Mouse (Mus musculus): ENCODE data around the gene Gpr37. TPM values are rescaled to one million over a fixed set of nuclear protein-coding genes. Genes with fewer than 3 reads are reported as not detected.

The Gpr37 gene
- polyA plus RNA-seq (2015; fragmentation: Nextera tagmentation; extraction: Ambion mirVana) = 0.21 and 0.58 TPM in 2 replicates

DNA sequence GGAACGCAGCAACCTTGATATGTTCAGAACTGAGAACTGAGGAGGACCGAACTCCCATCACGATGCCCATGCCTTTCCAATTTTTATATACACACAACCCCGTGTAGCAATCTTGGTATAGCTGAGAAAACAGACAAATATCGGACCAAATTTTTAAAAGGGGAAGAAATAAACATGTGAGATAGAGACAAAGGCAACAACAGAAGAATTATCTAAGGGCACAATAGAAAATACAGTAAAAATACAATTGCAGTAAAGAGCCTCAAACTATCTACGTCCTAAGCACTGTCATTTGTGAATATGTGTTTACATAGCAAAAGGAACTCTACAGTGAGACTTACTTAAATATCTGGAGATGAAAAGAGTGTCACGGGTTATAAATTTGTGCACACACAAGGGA, at the start of gene Gpr37:
Gene Gpr37, minus strand, starts transcription at position 101 of the 400 bp plus-strand sequence.
- Histone ChIP-seq H3K4me2 (peak within 1 kb of the TSS; percentile 96), H3K4me1 (peaks cover 12% of the 10 kb centered on the region), H3K4me3 (replicated peaks) (peak within 1 kb of the TSS; percentile 57), H3K36me3 (no peaks in the 10 kb centered on the region), H3K9ac (peak within 1 kb of the TSS; percentile 25; the same call in 1 of the 2 replicates), H3K9me3 (replicated peaks) (no peaks in the 10 kb centered on the region), H3K27me3 (peaks cover 22% of the 10 kb centered on the region), H3K27ac (no peak within 1 kb of the TSS)
- ATAC-seq (replicated peaks; ENCODE audit: low FRiP score) = no peak; the same call in 1 of the 2 replicates
- 32% methylated on average over 7 of the region's 7 CpGs for WGBS

DNA sequence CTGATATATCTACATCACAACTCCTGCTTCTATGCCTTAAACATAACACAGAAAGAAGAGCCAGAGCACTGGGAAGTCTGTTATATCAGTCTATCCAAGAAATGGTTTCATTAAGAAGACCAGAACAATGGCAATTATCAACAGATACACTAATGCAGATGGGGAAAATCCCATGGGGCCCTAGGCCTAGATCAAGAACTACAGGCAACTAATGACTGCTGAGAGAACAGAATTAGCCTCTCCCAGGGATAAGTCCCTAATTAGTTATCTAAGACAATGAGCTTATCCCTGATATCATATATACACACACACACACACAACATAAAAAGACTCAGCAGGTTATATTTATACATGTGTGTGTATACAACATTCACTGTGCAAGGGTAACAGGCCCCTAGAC, 46.0 kb upstream of the Gpr37 start:
- ATAC-seq (replicated peaks; ENCODE audit: low FRiP score) = no peak
- Histone ChIP-seq H3K9me3 (replicated peaks) (no peaks in the 10 kb centered on the region), H3K4me3 (replicated peaks) (no peak overlapping the region), H3K4me2 (no peak overlapping the region), H3K9ac (no peak overlapping the region), H3K27ac (no peak overlapping the region), H3K4me1 (no peaks in the 10 kb centered on the region), H3K36me3 (no peaks in the 10 kb centered on the region), H3K27me3 (no peaks in the 10 kb centered on the region)

DNA sequence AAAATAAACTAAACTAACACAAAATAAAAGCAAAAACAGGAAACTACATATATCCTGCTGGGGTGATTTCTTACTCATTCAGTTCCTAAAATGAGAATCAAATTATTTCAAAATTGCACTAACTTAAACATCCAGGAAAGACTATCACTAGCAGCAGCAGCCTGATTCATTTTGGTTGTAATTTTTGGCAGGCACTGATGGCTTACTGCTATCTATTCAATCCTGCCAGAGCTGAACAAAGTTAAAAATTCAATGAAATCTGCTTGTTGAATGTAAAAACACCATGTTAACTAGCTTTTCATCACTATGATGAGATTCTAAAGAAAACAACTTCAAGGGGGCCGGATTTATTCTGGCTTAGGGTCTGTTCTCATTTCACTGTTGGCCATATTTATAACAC, 36.0 kb upstream of the Gpr37 start:
- 89% methylated on average over 1 of the region's 1 CpGs for WGBS
- Histone ChIP-seq H3K27me3 (no peaks in the 10 kb centered on the region), H3K36me3 (no peaks in the 10 kb centered on the region), H3K4me1 (no peaks in the 10 kb centered on the region), H3K9ac (no peak overlapping the region), H3K27ac (no peak overlapping the region), H3K9me3 (replicated peaks) (no peaks in the 10 kb centered on the region), H3K4me2 (no peak overlapping the region), H3K4me3 (replicated peaks) (no peak overlapping the region)
- no peak for ATAC-seq (replicated peaks; ENCODE audit: low FRiP score)

DNA sequence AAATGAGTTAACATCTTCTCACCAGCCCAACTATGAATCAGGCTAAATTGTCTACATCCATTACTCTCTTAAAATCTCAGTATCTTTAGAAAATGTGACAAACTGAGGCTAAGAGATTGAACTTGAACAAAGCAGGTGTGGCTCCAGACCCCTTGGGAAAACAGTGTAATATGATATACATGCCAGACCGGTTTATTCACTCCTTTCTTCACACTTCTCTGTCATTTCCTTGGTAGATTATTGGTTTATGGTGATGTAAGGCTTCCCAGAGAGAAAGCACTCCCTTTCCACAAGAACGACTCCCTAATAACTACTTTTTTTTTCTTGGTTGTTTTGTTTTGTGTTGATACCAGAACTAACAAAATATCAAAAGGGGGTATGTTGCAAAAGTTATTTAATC, 20.1 kb upstream of the Gpr37 start:
- no peak overlapping the region for H3K4me3 ChIP-seq (replicated peaks)
- H3K36me3 ChIP-seq = no peaks in the 10 kb centered on the region
- H3K4me1 ChIP-seq = no peaks in the 10 kb centered on the region
- no peaks in the 10 kb centered on the region for H3K9me3 ChIP-seq (replicated peaks)
- no peak overlapping the region for H3K4me2 ChIP-seq
- no peak overlapping the region for H3K27ac ChIP-seq
- WGBS = 8% methylated on average over 2 of the region's 2 CpGs
- no peak for ATAC-seq (replicated peaks; ENCODE audit: low FRiP score)
- H3K27me3 ChIP-seq = no peaks in the 10 kb centered on the region
- no peak overlapping the region for H3K9ac ChIP-seq

DNA sequence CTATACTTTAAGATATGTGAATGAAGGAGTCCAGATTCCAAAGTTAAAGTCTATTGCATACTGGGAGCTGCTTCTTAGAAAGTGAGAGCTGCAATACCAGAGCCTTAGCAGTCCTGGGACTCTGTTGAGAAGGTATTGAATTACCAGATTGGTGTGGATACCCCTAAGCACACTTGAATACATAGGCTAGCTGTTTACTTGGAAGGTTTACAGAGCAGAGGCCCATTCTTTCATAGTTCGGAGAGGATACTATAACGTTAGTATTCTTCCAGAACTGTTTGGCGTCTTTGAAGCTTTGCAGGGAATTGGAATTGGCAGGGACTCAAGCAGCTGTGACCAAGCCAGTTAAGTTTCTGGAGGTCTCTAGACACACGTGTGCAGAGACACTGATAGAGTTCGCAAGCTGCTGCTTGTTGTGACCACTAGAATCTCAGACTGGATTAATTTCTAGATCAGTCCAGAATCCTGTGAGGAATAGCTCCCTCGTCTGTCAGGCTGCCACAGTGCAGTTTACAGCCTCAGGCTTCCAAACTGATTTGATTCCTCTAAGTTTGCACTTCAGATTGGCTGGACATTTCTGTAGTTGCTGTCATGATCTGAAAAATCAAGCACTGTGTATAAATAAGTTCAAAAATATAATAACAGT, 18.8 kb upstream of the Gpr37 start:
- Histone ChIP-seq H3K4me1 (no peaks in the 10 kb centered on the region), H3K36me3 (no peaks in the 10 kb centered on the region), H3K27me3 (no peaks in the 10 kb centered on the region), H3K9me3 (replicated peaks) (no peaks in the 10 kb centered on the region), H3K9ac (no peak overlapping the region), H3K27ac (no peak overlapping the region), H3K4me3 (replicated peaks) (no peak overlapping the region), H3K4me2 (no peak overlapping the region)
- ATAC-seq (replicated peaks; ENCODE audit: low FRiP score) = no peak
- WGBS = 55% methylated on average over 6 of the region's 6 CpGs

DNA sequence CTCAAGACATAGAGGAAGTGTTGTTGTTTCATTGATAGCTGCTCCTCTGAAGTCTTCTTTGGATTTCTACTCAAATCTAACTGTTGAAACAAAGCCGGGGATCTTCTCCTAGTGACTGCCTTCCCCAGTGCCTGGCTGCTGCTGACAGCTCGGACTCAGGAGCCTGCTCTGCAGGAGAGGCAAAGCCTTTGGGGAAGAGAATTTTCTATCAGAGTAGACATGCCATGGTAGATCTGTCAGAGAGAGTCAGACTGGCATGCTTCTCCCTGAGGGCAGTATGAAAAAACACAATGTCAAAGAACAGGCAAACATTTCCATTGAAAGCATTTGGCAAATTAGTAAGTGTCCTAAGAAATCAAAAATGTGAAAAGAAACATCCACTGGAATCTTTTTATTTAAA, 9.4 kb upstream of the Gpr37 start:
- Histone ChIP-seq H3K27me3 (no peaks in the 10 kb centered on the region), H3K4me1 (no peaks in the 10 kb centered on the region), H3K9ac (no peak overlapping the region), H3K4me3 (replicated peaks) (no peak overlapping the region), H3K36me3 (no peaks in the 10 kb centered on the region), H3K4me2 (no peak overlapping the region), H3K27ac (no peak overlapping the region), H3K9me3 (replicated peaks) (no peaks in the 10 kb centered on the region)
- ATAC-seq (replicated peaks; ENCODE audit: low FRiP score) = no peak
- WGBS = 56% methylated on average over 2 of the region's 2 CpGs

DNA sequence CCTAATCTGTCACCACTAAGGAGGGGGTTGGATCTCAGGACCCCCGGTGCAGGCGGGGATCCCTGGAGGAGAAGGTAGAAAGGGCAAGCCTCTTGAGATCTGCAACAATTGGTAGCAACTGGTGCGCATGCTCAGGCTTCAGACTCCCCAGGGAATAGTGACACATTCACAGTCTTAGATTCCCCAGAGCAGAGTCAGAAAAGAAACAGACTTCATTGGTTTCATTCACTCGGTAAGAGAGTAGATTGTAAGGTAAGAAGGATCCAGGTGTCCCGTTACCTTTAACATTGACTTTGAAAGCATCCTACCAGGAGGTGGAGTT, 284 bp downstream of the Gpr37 start:
- H3K4me1 ChIP-seq = peaks cover 12% of the 10 kb centered on the region
- ATAC-seq (replicated peaks; ENCODE audit: low FRiP score) = peak; percentile 69
- peak overlapping the region; percentile 57 for H3K4me3 ChIP-seq (replicated peaks)
- H3K27ac ChIP-seq = no peak overlapping the region
- H3K4me2 ChIP-seq = peak overlapping the region; percentile 96
- peak overlapping the region; percentile 25; the same call in 1 of the 2 replicates for H3K9ac ChIP-seq
- 2% methylated on average over 5 of the region's 5 CpGs for WGBS
- peaks cover 22% of the 10 kb centered on the region for H3K27me3 ChIP-seq
- no peaks in the 10 kb centered on the region for H3K36me3 ChIP-seq
- no peaks in the 10 kb centered on the region for H3K9me3 ChIP-seq (replicated peaks)

DNA sequence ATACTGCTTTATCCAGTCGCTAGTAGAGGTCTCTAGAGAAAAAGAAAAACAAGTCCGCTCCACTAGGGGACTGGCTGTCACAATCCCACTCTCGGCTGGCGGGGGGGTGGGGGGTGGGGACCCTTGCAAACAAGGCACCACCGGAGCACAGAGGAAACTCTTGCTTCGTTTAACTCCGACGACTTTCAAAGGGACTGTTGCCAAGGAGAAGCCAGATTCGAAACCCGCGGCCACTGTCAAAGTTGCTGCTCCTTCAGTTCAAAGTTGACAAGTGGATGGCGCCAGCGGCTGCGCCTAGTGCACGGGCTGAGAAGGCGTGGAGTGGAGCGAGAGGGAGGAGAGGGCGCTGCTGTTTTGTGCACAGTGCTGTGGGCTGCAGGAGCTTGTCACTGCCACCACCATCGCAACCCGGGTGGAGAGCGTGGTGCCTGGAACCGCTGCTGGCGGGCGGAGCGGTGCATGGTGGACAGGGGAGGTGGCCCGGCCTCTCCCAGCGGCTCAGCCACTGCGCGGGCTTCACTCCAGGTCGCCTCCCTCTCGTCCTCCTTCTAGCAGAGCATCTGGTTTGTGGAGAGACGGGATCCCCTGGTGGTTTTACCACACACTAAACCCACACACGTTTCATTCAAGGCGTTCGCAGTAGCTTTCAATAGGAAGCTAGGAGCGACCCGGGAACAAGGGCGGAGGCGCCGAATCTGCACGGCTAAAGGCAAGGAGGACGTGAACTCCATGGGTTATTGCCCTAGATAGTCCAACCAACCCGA, 827 bp downstream of the Gpr37 start:
- peak overlapping the region; percentile 96 for H3K4me2 ChIP-seq
- peak overlapping the region; percentile 57 for H3K4me3 ChIP-seq (replicated peaks)
- peak overlapping the region; percentile 25; the same call in 1 of the 2 replicates for H3K9ac ChIP-seq
- ATAC-seq (replicated peaks; ENCODE audit: low FRiP score) = peak; percentile 92
- 0% methylated on average over 43 of the region's 43 CpGs for WGBS
- peaks cover 22% of the 10 kb centered on the region for H3K27me3 ChIP-seq
- H3K9me3 ChIP-seq (replicated peaks) = no peaks in the 10 kb centered on the region
- no peak overlapping the region for H3K27ac ChIP-seq
- peaks cover 12% of the 10 kb centered on the region for H3K4me1 ChIP-seq
- H3K36me3 ChIP-seq = no peaks in the 10 kb centered on the region

DNA sequence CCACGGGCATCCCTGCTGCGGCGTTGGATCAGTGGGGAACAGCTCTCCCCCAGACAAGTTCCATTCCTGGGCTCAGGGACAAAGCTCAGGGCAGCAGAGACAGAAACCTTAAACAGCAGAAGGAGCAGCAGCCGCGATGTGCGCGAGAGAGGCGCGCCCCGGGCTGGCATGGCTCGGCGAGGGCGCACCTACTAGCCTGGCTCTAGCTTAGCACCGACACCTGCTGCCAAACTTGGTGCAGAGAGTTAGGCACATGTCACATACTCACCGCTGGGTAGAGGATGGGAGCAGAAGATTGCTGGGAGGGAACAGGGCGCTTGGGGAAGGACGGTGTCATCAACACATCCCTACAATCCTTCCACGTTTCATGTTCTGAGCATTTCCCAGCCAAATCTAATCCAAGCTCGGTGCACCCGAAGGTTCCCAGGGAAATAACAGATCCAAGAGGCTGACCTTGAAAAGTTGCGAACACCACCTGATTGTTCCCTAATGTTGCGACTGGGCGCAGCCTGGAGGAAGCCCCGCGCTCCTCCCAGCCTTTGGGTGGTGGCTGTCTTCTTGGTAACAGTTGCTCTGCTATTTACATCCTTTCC, 1.5 kb downstream of the Gpr37 start:
- H3K4me2 ChIP-seq = peak overlapping the region; percentile 96
- 1% methylated on average over 25 of the region's 25 CpGs for WGBS
- H3K9ac ChIP-seq = 0 out of 2 replicates have a peak overlapping the region, but pooled peaks have one; percentile 25
- no peaks in the 10 kb centered on the region for H3K36me3 ChIP-seq
- H3K27ac ChIP-seq = no peak overlapping the region
- ATAC-seq (replicated peaks; ENCODE audit: low FRiP score) = peak; percentile 52; the same call in 1 of the 2 replicates
- H3K27me3 ChIP-seq = peaks cover 22% of the 10 kb centered on the region
- H3K4me1 ChIP-seq = peaks cover 12% of the 10 kb centered on the region
- H3K4me3 ChIP-seq (replicated peaks) = peak overlapping the region; percentile 57
- no peaks in the 10 kb centered on the region for H3K9me3 ChIP-seq (replicated peaks)

DNA sequence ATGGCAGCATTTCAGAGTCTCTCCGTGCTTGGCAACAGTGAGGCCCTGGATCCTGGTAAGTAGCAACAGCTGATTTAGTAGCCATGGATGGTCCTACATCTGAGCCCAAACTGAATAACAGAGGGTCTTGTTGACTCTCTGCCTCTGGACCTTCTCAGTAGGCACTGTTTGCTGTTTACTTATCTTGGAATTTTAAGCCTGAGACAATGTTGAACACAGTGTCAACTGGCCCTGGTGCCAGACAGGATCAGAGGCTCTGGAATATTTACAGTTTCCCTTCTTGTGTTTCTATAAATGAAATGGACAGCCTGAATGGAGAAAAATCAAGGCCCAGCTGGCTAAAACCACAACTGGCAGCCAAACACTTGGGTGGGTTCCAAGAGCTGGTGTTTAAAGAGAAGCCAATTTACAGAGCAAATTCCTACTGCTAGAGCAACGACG, 3.7 kb downstream of the Gpr37 start:
- no peak overlapping the region for H3K4me2 ChIP-seq
- H3K27me3 ChIP-seq = peaks cover 19% of the 10 kb centered on the region
- H3K4me3 ChIP-seq (replicated peaks) = no peak overlapping the region
- H3K36me3 ChIP-seq = no peaks in the 10 kb centered on the region
- no peaks in the 10 kb centered on the region for H3K9me3 ChIP-seq (replicated peaks)
- 59% methylated on average over 3 of the region's 3 CpGs for WGBS
- H3K4me1 ChIP-seq = peaks cover 12% of the 10 kb centered on the region
- ATAC-seq (replicated peaks; ENCODE audit: low FRiP score) = no peak
- no peak overlapping the region for H3K9ac ChIP-seq
- no peak overlapping the region for H3K27ac ChIP-seq

DNA sequence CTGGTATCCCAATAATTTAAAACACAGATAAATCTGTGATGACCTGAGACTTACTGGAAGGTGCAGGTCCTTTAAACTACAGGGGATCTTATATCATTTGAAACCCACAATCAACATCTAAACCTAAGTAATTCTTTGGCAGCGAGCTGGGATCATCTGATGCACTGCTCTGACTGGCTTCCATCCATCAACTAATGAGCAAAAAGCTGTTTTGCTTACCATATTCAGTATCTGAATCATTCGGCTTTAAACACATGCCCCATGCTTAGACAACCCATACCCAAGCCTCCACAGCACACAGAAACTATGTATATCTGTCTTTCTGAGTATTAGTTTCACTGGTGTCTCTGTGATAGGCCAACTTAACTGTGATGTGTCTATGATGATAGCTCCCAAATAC, 6.1 kb downstream of the Gpr37 start:
- no peak for ATAC-seq (replicated peaks; ENCODE audit: low FRiP score)
- Histone ChIP-seq H3K27me3 (peaks cover 17% of the 10 kb centered on the region), H3K4me3 (replicated peaks) (no peak overlapping the region), H3K36me3 (no peaks in the 10 kb centered on the region), H3K4me2 (no peak overlapping the region), H3K9me3 (replicated peaks) (no peaks in the 10 kb centered on the region), H3K4me1 (peaks cover 12% of the 10 kb centered on the region), H3K27ac (no peak overlapping the region), H3K9ac (no peak overlapping the region)
- WGBS = 82% methylated on average over 2 of the region's 2 CpGs

DNA sequence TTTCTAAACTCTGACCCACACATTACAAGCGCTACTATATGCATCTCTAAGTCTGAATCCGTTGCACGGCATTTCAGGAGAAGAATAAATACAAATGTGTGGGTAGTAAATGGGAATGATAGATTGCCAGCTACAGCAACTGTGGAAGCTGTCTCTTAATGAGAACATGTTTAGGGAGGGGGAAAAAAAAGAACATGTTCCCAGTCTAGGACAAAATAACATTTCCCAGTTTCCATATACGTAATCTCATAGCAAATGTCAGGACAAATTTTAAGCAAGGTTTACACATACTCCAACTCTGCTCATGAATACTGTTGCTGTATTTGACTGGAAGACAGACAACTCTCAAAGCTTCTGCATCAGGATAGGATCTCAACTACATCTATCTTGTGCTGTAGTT, 15.4 kb downstream of the Gpr37 start:
- no peaks in the 10 kb centered on the region for H3K36me3 ChIP-seq
- no peaks in the 10 kb centered on the region for H3K27me3 ChIP-seq
- no peak overlapping the region for H3K4me3 ChIP-seq (replicated peaks)
- no peak for ATAC-seq (replicated peaks; ENCODE audit: low FRiP score)
- no peaks in the 10 kb centered on the region for H3K9me3 ChIP-seq (replicated peaks)
- WGBS = 88% methylated on average over 4 of the region's 4 CpGs
- H3K4me1 ChIP-seq = no peaks in the 10 kb centered on the region
- H3K4me2 ChIP-seq = no peak overlapping the region
- no peak overlapping the region for H3K9ac ChIP-seq
- no peak overlapping the region for H3K27ac ChIP-seq
